Mouse (Mus musculus) midbrain, embryonic 16.5 days (tissue): ENCODE data around the gene Gm20431. TPM values are rescaled to one million over a fixed set of nuclear protein-coding genes. Genes with fewer than 3 reads are reported as not detected.

Experiments used
- ATAC-seq: fragments of 200-750 bp; cut with Nextera tagmentation; 2 replicates; pipeline ENCODE4 v1.8.0; 2017; ENCODE audit warnings: moderate TSS enrichment
- H3K27ac ChIP-seq: fragments of 300-500 bp; sonication (generic); 2 replicates; pipeline ENCODE4 v1.5.1; 2014; ENCODE audit warnings: mild to moderate bottlenecking, low read length, mixed read lengths
- H3K27me3 ChIP-seq: fragments of 300-500 bp; sonication (generic); 2 replicates; pipeline ENCODE4 v1.6.1; 2014; ENCODE audit warnings: low read depth, low read length, mixed read lengths; ENCODE audit not compliant: control insufficient read depth, insufficient read depth
- H3K36me3 ChIP-seq: fragments of 300-500 bp; sonication (generic); 2 replicates; pipeline ENCODE4 v1.6.1; 2014; ENCODE audit warnings: mild to moderate bottlenecking, low read length, moderate library complexity, mixed read lengths; ENCODE audit not compliant: control insufficient read depth, insufficient read depth
- H3K4me1 ChIP-seq: fragments of 300-500 bp; sonication (generic); 2 replicates; pipeline ENCODE4 v1.6.1; 2014; ENCODE audit warnings: mild to moderate bottlenecking, low read length, mixed read lengths; ENCODE audit not compliant: control insufficient read depth, insufficient read depth
- H3K4me2 ChIP-seq: fragments of 300-500 bp; sonication (generic); 2 replicates; pipeline ENCODE4 v1.6.1; 2014; ENCODE audit warnings: mild to moderate bottlenecking, low read length, mixed read lengths
- H3K4me3 ChIP-seq: fragments of 300-500 bp; sonication (generic); 2 replicates; pipeline ENCODE4 v1.5.1; 2014; ENCODE audit warnings: low read depth, mild to moderate bottlenecking, low read length, moderate library complexity, mixed read lengths
- H3K9ac ChIP-seq: fragments of 300-500 bp; sonication (generic); 2 replicates; pipeline ENCODE4 v1.6.1; 2014; ENCODE audit warnings: low read depth, low read length, mixed read lengths
- H3K9me3 ChIP-seq: fragments of 300-500 bp; sonication (generic); replicated peaks from 2 replicates; pipeline ENCODE4 v1.6.1; 2014; ENCODE audit warnings: mild to moderate bottlenecking, low read length, mixed read lengths; ENCODE audit not compliant: control insufficient read depth, poor library complexity, severe bottlenecking
- WGBS: fragments of 180-500 bp; shearing (Covaris S2); extraction: QIAGEN DNeasy Blood & Tissue Kit; methylation state at CpG from one replicate; pipeline ENCODE4 v1.1.7; 2014; 5-methylcytosine and 5-hydroxymethylcytosine counted together
- polyA plus RNA-seq: library from polyadenylated mRNA; unstranded; fragments of >200 nt; fragmentation: Nextera tagmentation; extraction: Ambion mirVana; gene quantifications from 2 replicates; pipeline ENCODE4 v1.2.1, GENCODE M21; 2015

Gene Gm20431
- polyA plus RNA-seq, 1 experiment from 2014 or later, result 9.2 TPM

DNA sequence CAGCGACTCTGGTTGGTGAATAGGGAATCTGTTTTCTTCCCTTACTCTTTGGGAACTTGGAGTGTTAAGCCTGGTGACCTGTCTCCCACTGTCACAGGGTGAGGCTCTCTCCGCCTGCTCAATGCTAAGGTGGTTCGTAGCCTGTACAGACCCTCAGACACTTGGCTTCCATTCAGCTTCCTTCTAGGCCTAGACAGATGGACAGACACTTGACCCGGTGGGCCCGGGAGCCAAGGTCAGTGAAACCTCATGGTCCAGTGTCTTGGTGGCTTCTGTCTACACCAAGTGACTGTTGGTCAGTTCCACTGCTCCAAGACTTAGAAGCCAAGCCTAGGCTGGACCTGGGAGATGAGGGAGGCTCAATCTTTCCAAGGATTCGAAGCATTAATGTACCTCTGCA, 30.1 kb upstream of the Gm20431 start:
- Histone ChIP-seq H3K4me1 (peaks cover 11% of the 10 kb centered on the region), H3K4me2 (no peak overlapping the region), H3K9me3 (no peaks in the 10 kb centered on the region), H3K9ac (no peak overlapping the region), H3K36me3 (no peaks in the 10 kb centered on the region), H3K4me3 (no peak overlapping the region), H3K27ac (no peak overlapping the region), H3K27me3 (peaks cover 41% of the 10 kb centered on the region)
- ATAC-seq, result no peak
- 86% methylated on average over 6 of the region's 6 CpGs for WGBS

GRCm38 (mm10) chr2:167690962-167691311, 29.6 kb upstream of the Gm20431 start:
- no peak for ATAC-seq
- Histone ChIP-seq H3K27ac (no peak overlapping the region), H3K36me3 (no peaks in the 10 kb centered on the region), H3K4me3 (no peak overlapping the region), H3K9ac (no peak overlapping the region), H3K4me2 (no peak overlapping the region; the same call in 1 of the 2 replicates), H3K4me1 (peaks cover 11% of the 10 kb centered on the region), H3K9me3 (no peaks in the 10 kb centered on the region), H3K27me3 (peaks cover 41% of the 10 kb centered on the region)
- WGBS, result 87% methylated on average over 12 of the region's 12 CpGs

DNA sequence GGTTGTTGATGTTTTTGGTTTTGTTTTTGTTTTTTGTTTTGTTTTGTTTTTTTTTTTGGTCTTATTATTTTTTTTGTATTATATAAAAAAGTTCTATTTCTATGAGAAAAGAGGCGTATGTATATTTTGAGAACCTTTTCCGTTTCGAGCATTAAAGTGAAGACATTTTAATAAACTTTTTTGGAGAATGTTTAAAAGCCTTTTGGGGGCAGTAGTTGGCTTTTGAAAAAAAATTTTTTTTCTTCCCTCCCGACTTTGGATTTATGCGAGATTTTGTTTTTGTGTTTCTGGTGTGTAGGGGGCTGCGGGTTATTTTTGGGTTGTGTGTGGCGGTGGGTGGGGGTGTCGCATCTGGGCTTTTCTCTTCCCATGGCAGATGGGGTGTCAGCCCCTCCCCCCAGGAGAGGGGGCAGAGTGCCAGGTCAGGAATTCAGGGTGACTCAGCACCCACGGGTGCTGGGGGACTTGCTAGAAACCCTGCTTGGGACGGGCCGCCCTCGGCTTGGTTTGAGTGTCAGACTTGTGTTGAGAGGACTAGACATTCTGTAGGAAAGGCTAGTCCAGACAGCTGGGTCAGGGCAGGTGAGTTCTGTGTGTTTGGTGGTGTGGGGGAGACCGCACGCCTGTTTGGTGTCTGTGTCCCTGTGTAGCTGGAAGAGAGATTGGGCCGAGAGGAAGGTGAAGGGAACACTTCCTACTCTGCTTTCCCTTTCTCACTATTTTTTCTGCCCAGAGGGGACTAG, 29.1 kb upstream of the Gm20431 start:
- Histone ChIP-seq H3K4me2 (peak overlapping the region; percentile 87), H3K4me1 (peaks cover 11% of the 10 kb centered on the region), H3K9me3 (no peaks in the 10 kb centered on the region), H3K36me3 (no peaks in the 10 kb centered on the region), H3K4me3 (peak overlapping the region; percentile 64), H3K9ac (no peak overlapping the region), H3K27ac (no peak overlapping the region), H3K27me3 (peaks cover 44% of the 10 kb centered on the region)
- WGBS, result 62% methylated on average over 15 of the region's 15 CpGs
- no peak for ATAC-seq

GRCm38 (mm10) chr2:167689501-167690218, 28.4 kb upstream of the Gm20431 start, which contains the start of gene Tmem189:
Gene Tmem189, minus strand, starts transcription at chr2:167689822.
- Histone ChIP-seq H3K27me3 (peaks cover 45% of the 10 kb centered on the region), H3K4me3 (peak within 1 kb of the TSS; percentile 64), H3K36me3 (no peaks in the 10 kb centered on the region), H3K4me2 (peak within 1 kb of the TSS; percentile 87), H3K9ac (peak within 1 kb of the TSS; percentile 56), H3K4me1 (peaks cover 11% of the 10 kb centered on the region), H3K27ac (no peak within 1 kb of the TSS; the same call in 1 of the 2 replicates), H3K9me3 (no peaks in the 10 kb centered on the region)
- WGBS, result under 1% methylated on average over 90 of the region's 99 CpGs
- ATAC-seq, result no peak

DNA sequence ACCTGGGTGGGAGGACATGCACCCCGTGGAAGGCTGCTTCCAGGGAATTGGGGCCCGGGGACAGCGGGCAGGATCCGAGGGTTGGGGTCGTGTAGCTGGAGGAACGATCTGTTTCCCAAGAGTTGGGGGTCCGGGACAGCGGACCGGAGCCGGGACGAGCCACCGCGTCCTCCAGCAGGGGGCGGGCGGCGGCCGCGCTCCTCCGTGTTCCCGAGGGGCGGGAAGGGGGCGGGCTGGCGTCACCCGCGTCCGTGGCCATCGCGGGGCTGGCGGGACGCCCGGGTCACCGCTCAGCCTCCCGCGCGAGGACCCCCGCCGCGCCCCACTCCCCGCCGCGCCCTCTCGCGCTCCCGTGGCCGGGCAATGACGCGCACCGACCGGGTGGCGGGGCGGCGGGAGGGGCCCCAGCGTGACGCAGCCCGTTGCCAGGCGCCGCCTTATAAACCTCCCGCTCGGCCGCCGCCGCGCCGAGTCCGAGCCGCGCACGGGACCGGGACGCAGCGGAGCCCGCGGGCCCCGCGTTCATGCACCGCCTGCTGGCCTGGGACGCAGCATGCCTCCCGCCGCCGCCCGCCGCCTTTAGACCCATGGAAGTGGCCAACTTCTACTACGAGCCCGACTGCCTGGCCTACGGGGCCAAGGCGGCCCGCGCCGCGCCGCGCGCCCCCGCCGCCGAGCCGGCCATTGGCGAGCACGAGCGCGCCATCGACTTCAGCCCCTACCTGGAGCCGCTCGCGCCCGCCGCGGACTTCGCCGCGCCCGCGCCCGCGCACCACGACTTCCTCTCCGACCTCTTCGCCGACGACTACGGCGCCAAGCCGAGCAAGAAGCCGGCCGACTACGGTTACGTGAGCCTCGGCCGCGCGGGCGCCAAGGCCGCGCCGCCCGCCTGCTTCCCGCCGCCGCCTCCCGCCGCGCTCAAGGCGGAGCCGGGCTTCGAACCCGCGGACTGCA, 27.5 kb upstream of the Gm20431 start, which contains the start of gene Cebpb:
Cebpb (plus strand) TSS at position 418 of the 954 bp plus-strand sequence.
- ATAC-seq, result peak; percentile 53
- Histone ChIP-seq H3K4me2 (peak within 1 kb of the TSS; percentile 87), H3K4me3 (peak within 1 kb of the TSS; percentile 64), H3K27me3 (peaks cover 45% of the 10 kb centered on the region), H3K4me1 (peaks cover 11% of the 10 kb centered on the region), H3K36me3 (no peaks in the 10 kb centered on the region), H3K9ac (peak within 1 kb of the TSS; percentile 56), H3K9me3 (no peaks in the 10 kb centered on the region), H3K27ac (no peak within 1 kb of the TSS; the same call in 1 of the 2 replicates)
- under 1% methylated on average over 102 of the region's 147 CpGs for WGBS

- peak overlapping the region; percentile 56; the same call in 1 of the 2 replicates for H3K9ac ChIP-seq
Observed at GRCm38 (mm10) chr2:167688126-167688497, 26.8 kb upstream of the Gm20431 start.

DNA sequence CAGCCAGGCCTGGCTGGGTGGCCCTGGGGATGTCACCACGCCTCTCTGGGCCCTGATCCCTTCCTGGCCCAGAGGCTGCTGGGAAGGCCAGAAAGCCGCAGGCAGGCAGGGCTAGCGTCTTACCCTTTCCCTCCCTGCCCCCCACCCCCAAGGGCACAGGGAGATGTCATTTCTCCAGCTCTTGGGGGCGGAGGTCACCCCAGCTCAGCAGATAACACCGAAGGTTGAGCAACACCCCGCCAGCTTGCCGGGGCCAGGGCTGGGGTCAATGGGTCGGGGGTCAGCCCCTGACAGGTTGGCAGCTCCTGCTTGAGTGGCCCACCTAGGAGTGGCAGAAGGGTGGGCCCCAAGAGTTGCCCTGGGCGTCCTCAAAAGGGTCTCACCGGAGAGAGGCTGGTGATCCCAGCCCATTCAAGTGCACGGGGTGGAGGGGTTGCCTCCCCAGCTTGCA, 26.4 kb upstream of the Gm20431 start:
- H3K27me3 ChIP-seq, result peaks cover 45% of the 10 kb centered on the region
- no peak overlapping the region for H3K4me3 ChIP-seq
- H3K4me1 ChIP-seq, result peaks cover 11% of the 10 kb centered on the region
- WGBS, result 56% methylated on average over 11 of the region's 11 CpGs
- ATAC-seq, result no peak
- no peak overlapping the region for H3K4me2 ChIP-seq
- no peak overlapping the region for H3K27ac ChIP-seq
- no peaks in the 10 kb centered on the region for H3K36me3 ChIP-seq
- H3K9ac ChIP-seq, result no peak overlapping the region
- H3K9me3 ChIP-seq, result no peaks in the 10 kb centered on the region

More at GRCm38 (mm10) chr2:167688126-167688497, 26.8 kb upstream of the Gm20431 start:
- Histone ChIP-seq H3K4me1 (peaks cover 11% of the 10 kb centered on the region), H3K27me3 (peaks cover 45% of the 10 kb centered on the region), H3K4me3 (peak overlapping the region; percentile 64), H3K27ac (no peak overlapping the region), H3K36me3 (no peaks in the 10 kb centered on the region), H3K9me3 (no peaks in the 10 kb centered on the region), H3K4me2 (peak overlapping the region; percentile 87)
- ATAC-seq, result peak; percentile 50
- WGBS, result 26% methylated on average over 12 of the region's 12 CpGs

- H3K27me3 ChIP-seq, result peaks cover 41% of the 10 kb centered on the region
- no peak overlapping the region for H3K27ac ChIP-seq
- peaks cover 11% of the 10 kb centered on the region for H3K4me1 ChIP-seq
- no peak overlapping the region for H3K9ac ChIP-seq
- WGBS, result 78% methylated on average over 4 of the region's 4 CpGs
- no peak overlapping the region for H3K4me3 ChIP-seq
- H3K4me2 ChIP-seq, result no peak overlapping the region
- H3K36me3 ChIP-seq, result no peaks in the 10 kb centered on the region
- ATAC-seq, result no peak
- no peaks in the 10 kb centered on the region for H3K9me3 ChIP-seq
Observed at GRCm38 (mm10) chr2:167687250-167687586, 25.9 kb upstream of the Gm20431 start.
